Mouse (Mus musculus) left cerebral cortex, postnatal 4 days (tissue): ENCODE measurements around the gene Rdh1. TPM values are rescaled to one million over a fixed set of nuclear protein-coding genes. Genes with fewer than 3 reads are reported as not detected.

Experiments
- DNase-seq: peaks from one replicate; pipeline ENCODE4 v3.0.0-alpha.2; 2022
- intact Hi-C: fragments of 180-260 bp; cut with DNase I; formaldehyde crosslinking; loops from one replicate; pipeline ENCODE4 v1.15.1; 2025
- total RNA-seq, 2 experiments: library from RNA; stranded (reverse); gene quantifications; 2 replicates each; pipeline ENCODE4 v1.2.3; 2021

Rdh1 gene
- total RNA-seq = under 1 TPM; 0.22 TPM

GRCm38 (mm10) chr10:127759181-127760110 lies at the start of gene Rdh1, which contains the start of gene Rdh16f1:
Rdh1 (plus strand) TSS chr10:127759721.
Rdh16f1 (plus strand) TSS chr10:127759787.
- no peak for DNase-seq
- intact Hi-C loops = no loop called here

DNA sequence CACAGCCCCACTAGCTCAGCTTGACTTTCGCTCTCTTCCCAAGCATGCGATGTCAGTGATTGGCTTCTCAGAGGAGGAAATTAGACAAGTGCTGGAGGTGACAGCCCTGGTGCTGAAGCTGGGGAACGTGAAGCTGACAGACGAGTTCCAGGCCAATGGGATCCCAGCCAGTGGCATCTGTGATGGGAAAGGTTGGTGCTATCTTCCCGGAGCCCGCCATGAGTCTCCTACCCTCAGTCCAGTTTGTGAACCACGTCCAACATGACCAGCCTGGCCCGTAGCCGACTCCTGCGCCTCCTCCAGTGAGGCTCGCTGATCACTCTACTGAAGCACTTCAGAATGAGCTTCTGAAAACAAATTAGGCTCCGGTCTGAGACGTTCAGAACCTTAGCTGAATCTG lies 49.2 kb upstream of the Rdh1 start:
- intact Hi-C loops = no loop called here
- peak; percentile 53 for DNase-seq

- intact Hi-C loops = no loop called here
- DNase-seq = no peak
Observed at GRCm38 (mm10) chr10:127712736-127713135, 46.8 kb upstream of the Rdh1 start.

DNA sequence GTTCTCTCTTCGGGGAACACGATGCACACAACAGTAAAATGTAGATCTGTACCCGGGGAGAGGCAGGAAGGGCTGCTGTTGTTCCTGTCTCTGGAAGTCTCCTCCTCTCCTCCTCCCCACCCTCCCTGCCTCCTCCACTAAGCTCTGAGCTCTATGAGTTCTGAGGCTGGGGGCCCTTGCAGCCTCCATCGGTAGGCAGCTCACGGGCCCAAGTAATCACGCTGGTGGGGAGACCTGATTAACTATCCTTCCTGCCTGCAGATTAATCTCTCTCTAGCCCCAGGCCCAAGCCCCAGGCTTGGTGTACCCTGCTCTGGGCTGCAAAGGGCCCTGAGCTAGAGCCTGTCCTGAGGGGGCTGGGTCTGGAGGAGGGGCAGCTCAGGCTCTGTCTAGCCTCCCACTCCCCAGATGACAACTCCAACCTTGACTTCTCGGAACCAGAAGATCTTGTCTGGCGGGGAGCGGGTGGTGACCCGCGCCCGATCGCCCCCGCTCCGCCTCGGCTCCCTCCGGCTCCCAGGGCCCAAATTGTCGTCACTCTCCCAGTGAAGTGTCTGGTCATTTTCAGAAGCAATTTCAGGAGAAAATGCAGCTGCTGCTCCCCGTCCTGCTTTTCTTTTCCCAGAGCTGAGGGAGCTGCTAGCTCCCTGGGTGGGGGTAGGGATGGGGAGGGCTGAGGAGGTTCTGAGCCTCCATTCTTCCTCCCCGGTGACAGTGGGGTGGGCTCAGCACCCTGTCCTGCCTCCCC lies 37.7 kb upstream of the Rdh1 start:
- DNase-seq = no peak
- intact Hi-C loops = no loop called here

GRCm38 (mm10) chr10:127724178-127724577 lies 35.3 kb upstream of the Rdh1 start, which contains the start of gene Tac2:
Tac2 (plus strand) TSS chr10:127724478.
- intact Hi-C loops = no loop called here
- no peak for DNase-seq

DNA sequence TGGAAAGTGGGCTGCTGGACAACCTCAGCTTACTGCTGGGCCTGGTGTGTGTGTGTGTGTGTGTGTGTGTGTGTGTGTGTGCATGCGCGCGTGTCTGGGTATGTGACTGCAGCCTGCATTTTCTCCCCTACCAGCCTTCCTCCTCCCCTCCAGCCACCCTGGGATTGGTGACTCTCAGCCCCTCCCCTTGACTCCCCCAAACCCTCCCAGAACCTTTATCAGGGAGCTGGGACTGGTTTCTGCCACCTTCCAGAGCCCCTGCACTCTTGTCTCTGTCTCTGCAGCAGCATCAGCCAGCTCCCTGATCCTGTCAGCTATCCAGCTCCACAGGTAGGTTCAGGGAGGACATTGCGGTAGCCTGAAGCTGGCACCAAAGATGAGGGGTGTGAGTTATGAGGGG lies 34.4 kb upstream of the Rdh1 start:
- intact Hi-C loops = no loop called here
- DNase-seq = no peak

- peak; percentile 79 for DNase-seq
- intact Hi-C loops = no loop called here
Observed at GRCm38 (mm10) chr10:127728437-127728836, 31.1 kb upstream of the Rdh1 start.

DNA sequence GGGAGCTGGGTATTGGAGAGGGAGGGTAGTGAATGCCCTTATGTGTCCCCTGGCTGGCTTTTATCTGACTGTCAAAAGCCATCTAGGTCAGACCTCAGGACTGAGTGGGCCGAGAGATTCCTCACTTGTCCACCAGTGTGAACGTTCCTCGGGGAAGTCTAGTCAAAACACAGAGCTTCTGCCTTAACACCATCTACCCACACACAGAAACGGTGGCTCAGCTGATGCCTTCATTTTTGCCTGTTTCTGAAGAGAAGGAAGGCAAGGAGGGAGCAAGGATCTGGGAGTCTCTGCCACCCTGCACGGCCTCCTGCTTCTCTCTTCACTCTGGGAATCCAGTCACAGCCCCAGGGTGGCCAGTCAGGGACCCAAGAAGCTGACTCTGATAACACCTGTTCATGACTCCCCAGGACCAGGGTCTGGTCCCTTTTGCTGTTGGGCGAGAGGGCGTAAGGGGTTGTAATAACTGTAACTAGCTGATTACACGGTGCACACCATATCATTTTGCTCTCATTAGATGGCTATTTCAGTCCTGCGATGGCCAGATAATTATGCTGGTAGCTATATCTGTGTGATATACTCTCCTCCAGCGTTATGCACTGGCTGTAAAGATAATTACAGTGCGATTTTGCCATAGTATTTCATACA lies 29.1 kb upstream of the Rdh1 start:
- no peak for DNase-seq
- intact Hi-C loops = no loop called here

GRCm38 (mm10) chr10:127730933-127731310 lies 28.6 kb upstream of the Rdh1 start:
- intact Hi-C loops = no loop called here
- DNase-seq = no peak

DNA sequence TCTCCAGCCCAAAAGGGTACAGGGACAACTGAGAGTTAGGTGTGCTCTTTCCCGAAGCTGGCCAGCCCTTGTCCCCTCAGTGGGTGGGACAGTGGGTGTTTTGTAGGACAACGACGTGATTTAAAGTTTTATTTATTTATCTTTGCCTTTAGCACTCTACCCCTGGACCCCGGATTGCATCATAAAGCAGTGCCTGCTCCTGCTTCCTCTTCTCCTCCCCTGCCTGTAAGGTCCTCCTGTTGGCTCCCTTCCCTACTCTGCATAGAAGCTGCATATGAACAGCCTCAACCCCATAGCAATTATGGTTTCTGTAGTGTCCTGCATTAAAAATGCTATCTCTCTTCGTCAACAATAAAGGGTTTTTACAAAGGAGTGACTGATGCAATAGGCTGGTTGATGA lies 28.1 kb upstream of the Rdh1 start:
- intact Hi-C loops = no loop called here
- DNase-seq = no peak

GRCm38 (mm10) chr10:127734434-127734833 lies 25.1 kb upstream of the Rdh1 start:
- DNase-seq = peak; percentile 31
- intact Hi-C loops = no loop called here

- intact Hi-C loops = loop anchor here (5.0 kb wide), 3 partner anchors 44 to 201 kb away; no protein-coding TSS in a partner anchor
- no peak for DNase-seq
Observed at GRCm38 (mm10) chr10:127736266-127736665, 23.3 kb upstream of the Rdh1 start.

DNA sequence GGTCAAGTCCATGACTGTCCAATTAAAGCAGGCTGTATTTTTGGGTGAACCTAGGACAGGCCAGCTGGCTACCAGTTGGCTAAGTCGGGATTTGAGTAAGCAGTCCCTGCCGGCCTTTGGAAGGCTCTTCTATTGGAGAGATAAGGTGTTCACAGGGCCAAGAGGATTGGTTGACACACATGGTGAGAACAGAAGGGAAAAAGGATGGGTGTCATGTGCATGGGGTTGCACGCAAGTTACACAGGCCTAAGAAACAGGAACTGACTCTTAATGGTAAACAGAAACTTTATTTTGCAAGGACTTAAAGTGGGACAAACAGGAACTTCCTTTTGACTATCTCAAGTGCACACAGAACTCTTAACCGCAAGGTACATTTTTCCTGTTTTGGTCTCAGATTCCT lies 22.6 kb upstream of the Rdh1 start:
- intact Hi-C loops = loop anchor here (5.0 kb wide), 3 partner anchors 45 to 200 kb away; no protein-coding TSS in a partner anchor
- DNase-seq = no peak

- no peak for DNase-seq
- intact Hi-C loops = loop anchor here (5.0 kb wide), 3 partner anchors 45 to 200 kb away; no protein-coding TSS in a partner anchor
Observed at GRCm38 (mm10) chr10:127737552-127737951, 22.0 kb upstream of the Rdh1 start.

GRCm38 (mm10) chr10:127738151-127738882 lies 21.2 kb upstream of the Rdh1 start:
- peak; percentile 25 for DNase-seq

GRCm38 (mm10) chr10:127739083-127739660 lies 20.3 kb upstream of the Rdh1 start, which contains the start of gene Zbtb39:
Zbtb39 (plus strand) TSS chr10:127739538.
- intact Hi-C loops = loop anchor here (5.0 kb wide), 3 partner anchors 47 to 198 kb away; no protein-coding TSS in a partner anchor
- DNase-seq = peak; percentile 76

More at GRCm38 (mm10) chr10:127738151-127738882, 21.2 kb upstream of the Rdh1 start:
- intact Hi-C loops = loop anchor here (5.0 kb wide), 3 partner anchors 46 to 199 kb away; no protein-coding TSS in a partner anchor

- intact Hi-C loops = loop anchor here (5.0 kb wide), 3 partner anchors 47 to 198 kb away; no protein-coding TSS in a partner anchor
- peak; percentile 44 for DNase-seq
Observed at GRCm38 (mm10) chr10:127739661-127740161, 19.8 kb upstream of the Rdh1 start.

DNA sequence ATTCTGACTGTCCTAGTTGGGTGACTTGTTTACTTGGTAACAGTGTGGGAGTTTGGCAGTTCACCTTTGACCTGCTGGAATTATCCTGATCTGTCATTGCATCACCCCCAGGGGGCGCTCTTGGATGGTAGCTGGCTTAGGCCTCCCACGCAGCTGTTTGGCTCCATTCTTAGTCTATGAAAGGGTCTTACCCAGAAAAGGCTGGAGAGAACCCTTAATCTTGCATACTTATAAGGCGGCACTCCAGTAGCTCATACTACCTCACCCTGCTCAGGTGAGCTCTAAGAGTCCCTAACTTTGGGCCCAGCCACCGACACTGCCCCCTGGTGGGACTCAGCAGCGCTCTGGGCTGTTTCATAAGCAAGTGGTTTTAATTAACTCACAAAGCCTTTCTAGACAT lies 14.9 kb upstream of the Rdh1 start:
- DNase-seq = peak; percentile 50
- intact Hi-C loops = no loop called here

DNA sequence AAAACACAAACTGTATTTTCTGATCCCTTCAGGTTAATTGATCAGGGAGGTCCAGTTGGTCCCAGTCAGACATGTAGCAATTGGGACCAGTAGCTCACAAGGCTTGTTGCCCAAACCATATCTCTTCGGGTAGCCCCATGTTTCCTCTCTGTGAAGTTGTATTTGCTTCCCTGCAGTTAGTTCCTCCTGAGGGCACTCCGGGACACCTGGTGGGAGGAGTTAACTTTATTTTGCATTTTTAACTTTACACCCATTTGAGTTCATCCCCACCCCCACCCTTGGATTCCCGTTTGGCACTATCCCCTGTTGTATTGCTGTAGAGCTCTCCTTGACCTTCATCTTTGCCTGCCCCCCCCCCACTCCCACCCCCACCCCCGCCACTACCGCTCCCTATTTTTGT lies 13.6 kb upstream of the Rdh1 start:
- intact Hi-C loops = no loop called here

More for the DNA sequence above, 13.6 kb upstream of the Rdh1 start:
- DNase-seq = no peak
